Mouse (Mus musculus): ENCODE results near the gene Itpkc. TPM values are rescaled to one million over a fixed set of nuclear protein-coding genes. Genes with fewer than 3 reads are reported as not detected.

Gene Itpkc
- polyA plus RNA-seq, 1 experiment, result 6.8 TPM

DNA sequence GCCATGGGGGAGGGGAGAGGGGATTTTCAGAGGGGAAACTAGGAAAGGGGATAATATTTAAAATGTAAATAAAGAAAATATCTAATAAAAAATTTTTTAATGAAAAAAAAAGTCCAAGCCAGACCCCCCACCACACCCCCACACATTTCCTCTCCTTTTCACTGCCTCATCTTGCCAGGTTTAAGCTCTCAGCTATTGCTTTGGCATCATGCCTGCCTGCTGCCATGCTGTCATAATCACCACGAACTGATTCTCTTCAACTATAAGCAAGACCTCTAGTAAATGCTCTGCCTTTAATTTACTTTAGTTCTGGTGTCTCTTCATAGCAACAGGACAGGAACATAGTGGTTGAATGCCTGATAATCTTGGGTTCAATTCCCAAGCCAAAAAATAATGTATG is 46.0 kb downstream of the Itpkc start:
- TF ChIP-seq POLR2A (IDR thresholded peaks at IDR 0.05; ENCODE audit: low read depth, low read length), result no peak
- TF ChIP-seq CTCF (conservative IDR thresholded peaks at IDR 0.05; ENCODE audit: insufficient read depth, insufficient read length, low read depth, low read length), result no peak
- 58% methylated on average over 1 of the region's 1 CpGs for WGBS
- H3K27ac ChIP-seq (ENCODE audit: insufficient read depth, low read depth, low read length), result no peak overlapping the region

DNA sequence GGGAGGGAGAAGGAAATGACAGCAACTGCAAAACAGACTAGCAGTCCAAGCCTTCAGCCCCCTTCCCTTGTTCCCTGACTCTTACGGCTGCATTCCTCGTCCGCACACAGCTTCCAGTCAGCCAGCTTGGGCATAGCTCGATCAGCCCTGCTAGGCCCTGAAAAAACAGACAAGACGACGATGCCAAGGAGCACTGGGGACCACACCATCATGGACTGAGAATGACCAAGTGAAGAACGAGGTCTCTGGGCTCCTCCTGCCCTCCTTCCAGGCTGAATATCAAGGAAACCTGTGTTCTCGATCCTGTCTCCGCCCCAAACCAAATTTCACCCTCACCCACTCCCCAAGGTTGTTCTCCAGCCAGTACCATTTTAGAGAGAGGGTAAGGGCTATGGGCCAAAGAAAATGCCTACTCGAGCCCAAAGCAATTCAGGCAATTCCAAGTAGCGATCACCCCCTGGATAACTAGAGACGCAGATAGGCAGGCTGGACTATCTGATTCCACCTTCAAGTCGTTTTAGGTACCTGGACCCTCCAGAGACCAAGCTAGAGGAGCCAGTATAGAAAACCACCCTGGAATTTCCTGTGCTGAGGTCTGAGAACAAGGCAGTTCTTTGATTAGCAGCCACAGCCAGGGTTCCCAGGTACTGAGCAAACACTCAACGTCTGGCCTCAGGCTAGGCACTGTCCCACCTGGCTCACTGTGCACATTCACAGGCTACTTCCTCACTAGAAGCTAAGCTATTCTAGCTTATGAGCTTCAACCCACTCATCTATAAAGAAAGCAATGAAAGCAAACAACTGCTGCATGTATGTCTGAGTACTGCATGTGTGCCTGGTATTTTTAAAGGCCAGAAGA is 47.4 kb downstream of the Itpkc start, which contains the start of the genes Gm21983 and Mia:
Gm21983 (minus strand) TSS at position 250 of the 859 bp plus-strand sequence.
Mia (minus strand) TSS at position 321 of the 859 bp plus-strand sequence.
- H3K27ac ChIP-seq (ENCODE audit: insufficient read depth, low read depth, low read length), result peak within 1 kb of the TSS; percentile 43
- WGBS, result 67% methylated on average over 14 of the region's 14 CpGs

More for the DNA sequence above, 46.0 kb downstream of the Itpkc start:
- DNase-seq, result no peak
- no peaks in the 10 kb centered on the region for H3K27me3 ChIP-seq (replicated peaks; ENCODE audit: control insufficient read depth, insufficient read depth, low read length)
- peaks cover 13% of the 10 kb centered on the region for H3K4me1 ChIP-seq (ENCODE audit: control insufficient read depth, insufficient read depth, low read length)
- H3K36me3 ChIP-seq (ENCODE audit: control insufficient read depth, insufficient read depth, low read length), result no peaks in the 10 kb centered on the region; the same call in 1 of the 2 replicates
- no peak overlapping the region for H3K4me3 ChIP-seq (ENCODE audit: insufficient read depth, low read depth, low read length)

DNA sequence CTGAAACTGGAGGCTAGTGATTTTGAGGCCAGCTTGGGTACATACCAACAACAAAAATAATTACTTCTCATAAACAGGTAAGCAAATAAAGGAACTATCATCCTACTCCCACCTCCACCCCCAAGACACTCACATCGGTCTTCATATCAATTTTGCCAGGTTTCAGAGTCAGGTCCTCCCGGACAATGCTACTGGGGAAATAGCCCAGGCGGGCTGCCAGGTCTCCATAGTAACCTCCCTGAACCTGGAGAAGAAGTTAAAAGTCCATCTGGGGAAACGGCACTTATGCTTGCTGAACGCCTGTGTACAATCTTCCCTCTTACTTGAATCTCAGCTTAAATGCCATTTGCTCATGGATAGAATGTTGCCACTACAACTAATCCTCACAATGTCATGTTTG is 48.4 kb downstream of the Itpkc start:
- peak; percentile 94 for DNase-seq
- no peaks in the 10 kb centered on the region for H3K27me3 ChIP-seq (replicated peaks; ENCODE audit: control insufficient read depth, insufficient read depth, low read length)
- no peak overlapping the region for H3K4me3 ChIP-seq (ENCODE audit: insufficient read depth, low read depth, low read length)
- H3K27ac ChIP-seq (ENCODE audit: insufficient read depth, low read depth, low read length), result peak overlapping the region; percentile 43
- WGBS, result 24% methylated on average over 5 of the region's 5 CpGs
- peaks cover 13% of the 10 kb centered on the region for H3K4me1 ChIP-seq (ENCODE audit: control insufficient read depth, insufficient read depth, low read length)
- H3K36me3 ChIP-seq (ENCODE audit: control insufficient read depth, insufficient read depth, low read length), result no peaks in the 10 kb centered on the region
- TF ChIP-seq POLR2A (IDR thresholded peaks at IDR 0.05; ENCODE audit: low read depth, low read length) (no peak), CTCF (conservative IDR thresholded peaks at IDR 0.05; ENCODE audit: insufficient read depth, insufficient read length, low read depth, low read length) (no peak)

More for the DNA sequence above, 47.4 kb downstream of the Itpkc start, which contains the start of the genes Gm21983 and Mia:
- no peaks in the 10 kb centered on the region; the same call in 1 of the 2 replicates for H3K36me3 ChIP-seq (ENCODE audit: control insufficient read depth, insufficient read depth, low read length)
- no peaks in the 10 kb centered on the region for H3K27me3 ChIP-seq (replicated peaks; ENCODE audit: control insufficient read depth, insufficient read depth, low read length)
- peaks cover 13% of the 10 kb centered on the region for H3K4me1 ChIP-seq (ENCODE audit: control insufficient read depth, insufficient read depth, low read length)
- no peak for TF ChIP-seq POLR2A (IDR thresholded peaks at IDR 0.05; ENCODE audit: low read depth, low read length)
- TF ChIP-seq CTCF (conservative IDR thresholded peaks at IDR 0.05; ENCODE audit: insufficient read depth, insufficient read length, low read depth, low read length), result no peak
- DNase-seq, result no peak
- H3K4me3 ChIP-seq (ENCODE audit: insufficient read depth, low read depth, low read length), result no peak within 1 kb of the TSS

DNA sequence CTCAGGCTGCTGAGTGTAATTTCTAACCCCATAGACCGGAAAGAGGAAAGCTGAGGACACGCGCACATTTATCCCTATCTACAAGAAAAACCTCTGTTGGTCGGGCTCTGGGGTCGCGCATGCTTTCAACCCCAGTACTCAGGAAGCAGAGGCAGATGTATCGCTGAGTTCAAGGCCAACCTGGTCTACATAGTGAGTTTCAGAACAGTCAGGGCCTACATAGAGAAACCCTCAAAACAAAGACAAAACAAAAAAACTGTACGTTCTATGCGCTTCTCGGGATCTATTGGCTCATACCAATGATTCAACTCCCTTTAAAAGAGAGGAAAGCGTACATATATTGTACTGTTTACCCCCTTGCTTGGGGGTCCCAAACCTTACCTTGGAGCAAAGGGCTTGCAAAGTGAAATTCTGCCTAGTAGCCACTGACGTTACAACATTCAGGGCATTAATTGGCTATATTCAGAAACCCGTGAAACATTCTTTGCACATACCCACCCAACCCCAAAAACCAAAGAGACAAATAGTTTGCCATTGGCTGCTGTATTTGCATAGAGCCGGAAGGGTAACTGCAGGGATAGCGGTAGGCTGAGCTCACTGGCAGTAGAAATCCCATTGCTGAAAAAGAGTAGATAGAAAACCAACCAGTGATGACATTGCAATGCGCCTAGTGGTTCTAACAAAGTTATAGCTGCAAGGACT is 49.1 kb downstream of the Itpkc start:
- TF ChIP-seq POLR2A (IDR thresholded peaks at IDR 0.05; ENCODE audit: low read depth, low read length) (no peak), CTCF (conservative IDR thresholded peaks at IDR 0.05; ENCODE audit: insufficient read depth, insufficient read length, low read depth, low read length) (no peak)
- Histone ChIP-seq H3K4me3 (ENCODE audit: insufficient read depth, low read depth, low read length) (peak overlapping the region; percentile 35), H3K27me3 (replicated peaks; ENCODE audit: control insufficient read depth, insufficient read depth, low read length) (no peaks in the 10 kb centered on the region), H3K4me1 (ENCODE audit: control insufficient read depth, insufficient read depth, low read length) (peaks cover 13% of the 10 kb centered on the region), H3K36me3 (ENCODE audit: control insufficient read depth, insufficient read depth, low read length) (no peaks in the 10 kb centered on the region), H3K27ac (ENCODE audit: insufficient read depth, low read depth, low read length) (peak overlapping the region; percentile 72)
- peak; percentile 20 for DNase-seq
- 44% methylated on average over 16 of the region's 16 CpGs for WGBS

DNA sequence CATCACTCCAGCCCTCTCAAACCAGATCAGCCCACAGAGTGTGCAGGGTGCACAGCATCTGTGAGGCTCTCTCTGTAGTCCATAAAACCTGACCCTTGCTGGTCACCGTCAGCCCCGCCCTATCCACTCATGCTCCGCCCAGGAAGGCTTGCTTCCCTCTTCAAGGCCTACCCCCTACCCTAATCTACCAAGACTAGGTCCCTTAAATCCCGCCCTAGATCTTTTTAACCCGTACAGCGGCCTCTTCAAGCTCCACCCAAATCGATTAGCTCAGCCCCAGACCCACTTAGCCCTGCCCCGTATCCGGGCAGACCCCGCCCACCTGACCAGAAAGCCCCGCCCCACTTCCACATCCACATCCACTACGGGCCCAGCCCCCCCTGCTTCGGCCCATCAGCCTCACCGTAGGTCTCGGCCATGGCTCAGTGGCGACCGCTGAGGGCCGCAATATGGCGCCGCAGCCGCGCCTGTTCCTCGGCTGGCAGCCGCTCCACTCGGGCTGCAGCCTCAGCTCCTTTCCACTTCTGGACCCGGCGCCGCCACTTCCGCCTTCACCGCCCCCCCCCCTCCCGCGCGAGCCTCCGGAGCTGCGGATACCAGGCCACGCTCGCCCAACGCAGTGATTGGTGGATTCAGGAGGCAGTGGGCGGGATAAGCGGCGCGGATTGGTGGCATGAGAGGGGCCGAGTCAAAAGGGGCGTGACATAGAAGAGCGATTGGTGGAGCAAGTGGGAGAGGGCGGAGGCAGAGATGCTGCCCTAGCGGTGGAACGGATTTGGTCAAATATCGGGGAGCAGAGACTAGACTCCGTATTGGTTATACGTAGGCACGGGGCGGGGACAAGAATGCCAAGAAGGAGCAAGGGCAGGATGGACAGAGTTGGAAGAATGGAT is 49.9 kb downstream of the Itpkc start, which contains the start of gene Rab4b:
Rab4b (minus strand) TSS at position 573 of the 893 bp plus-strand sequence.
- Histone ChIP-seq H3K4me1 (ENCODE audit: control insufficient read depth, insufficient read depth, low read length) (peaks cover 13% of the 10 kb centered on the region), H3K4me3 (ENCODE audit: insufficient read depth, low read depth, low read length) (peak within 1 kb of the TSS; percentile 80), H3K36me3 (ENCODE audit: control insufficient read depth, insufficient read depth, low read length) (no peaks in the 10 kb centered on the region), H3K27ac (ENCODE audit: insufficient read depth, low read depth, low read length) (peak within 1 kb of the TSS; percentile 78), H3K27me3 (replicated peaks; ENCODE audit: control insufficient read depth, insufficient read depth, low read length) (no peaks in the 10 kb centered on the region)
- under 1% methylated on average over 53 of the region's 53 CpGs for WGBS
- TF ChIP-seq CTCF (conservative IDR thresholded peaks at IDR 0.05; ENCODE audit: insufficient read depth, insufficient read length, low read depth, low read length), result peak; percentile 68
- no peak for TF ChIP-seq POLR2A (IDR thresholded peaks at IDR 0.05; ENCODE audit: low read depth, low read length)
- DNase-seq, result peak; percentile 100

DNA sequence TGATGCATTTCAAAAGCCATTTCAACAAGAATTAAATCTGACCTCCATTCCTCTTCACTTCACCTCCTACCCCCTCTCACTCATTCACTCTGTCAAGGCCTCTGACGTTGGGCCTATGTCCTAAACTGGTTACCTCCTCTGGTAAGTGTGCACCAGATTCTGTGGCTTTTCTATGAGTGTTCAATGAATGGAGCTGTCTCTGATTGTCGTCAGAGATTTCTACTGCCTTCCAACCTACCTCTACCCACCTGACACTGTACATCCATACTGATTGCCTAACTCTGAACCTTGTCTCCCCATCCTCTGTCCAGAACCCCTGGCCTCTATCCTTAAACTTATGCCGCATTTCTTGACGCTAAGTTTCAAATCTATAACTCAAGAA is 50.5 kb downstream of the Itpkc start:
- no peaks in the 10 kb centered on the region for H3K27me3 ChIP-seq (replicated peaks; ENCODE audit: control insufficient read depth, insufficient read depth, low read length)
- no peak for DNase-seq
- peak overlapping the region; percentile 80 for H3K4me3 ChIP-seq (ENCODE audit: insufficient read depth, low read depth, low read length)
- H3K27ac ChIP-seq (ENCODE audit: insufficient read depth, low read depth, low read length), result peak overlapping the region; percentile 54
- no peaks in the 10 kb centered on the region for H3K36me3 ChIP-seq (ENCODE audit: control insufficient read depth, insufficient read depth, low read length)
- peaks cover 13% of the 10 kb centered on the region for H3K4me1 ChIP-seq (ENCODE audit: control insufficient read depth, insufficient read depth, low read length)
- TF ChIP-seq POLR2A (IDR thresholded peaks at IDR 0.05; ENCODE audit: low read depth, low read length), result no peak
- TF ChIP-seq CTCF (conservative IDR thresholded peaks at IDR 0.05; ENCODE audit: insufficient read depth, insufficient read length, low read depth, low read length), result no peak
- 17% methylated on average over 4 of the region's 4 CpGs for WGBS

Measured in kidney, adult 2 months (tissue).